Mouse (Mus musculus) lung, postnatal 0 days (tissue): ENCODE data around the gene Sema6d.

Experiments used
- CTCF ChIP-seq: IDR thresholded peaks from 2 replicates; pipeline ENCODE4 v1.5.1; 2016; ENCODE audit warnings: antibody characterized with exemption, mild to moderate bottlenecking
- EP300 ChIP-seq: IDR thresholded peaks from 2 replicates; pipeline ENCODE4 v1.6.1; 2016; ENCODE audit warnings: antibody characterized with exemption, mild to moderate bottlenecking, control low read depth

- no peak for TF ChIP-seq CTCF
- TF ChIP-seq EP300 = no peak
Observed at GRCm38 (mm10) chr2:124293601-124294000, 203.8 kb downstream of the Sema6d start.
